Mouse (Mus musculus): Measurements from ENCODE around the gene Nol3. TPM values are rescaled to one million over a fixed set of nuclear protein-coding genes. Genes with fewer than 3 reads are reported as not detected.

Gene Nol3
- total and polyA plus RNA-seq, 2 experiments from 2014 or later = 2.0 to 6.5 TPM

- Histone ChIP-seq H3K27me3 (ENCODE audit: insufficient read depth, low read length) (no peaks in the 10 kb centered on the region), H3K4me2 (ENCODE audit: low read depth, low read length, poor library complexity, severe bottlenecking) (peak overlapping the region; percentile 47), H3K27ac (ENCODE audit: low read depth, low read length) (no peak overlapping the region), H3K4me1 (ENCODE audit: insufficient read depth, low read length) (peaks cover 9% of the 10 kb centered on the region; the same call in 1 of the 2 replicates), H3K4me3 (ENCODE audit: low read depth, low read length) (no peak overlapping the region), H3K9ac (replicated peaks; ENCODE audit: low read length, poor library complexity, severe bottlenecking) (peak overlapping the region; percentile 44; the same call in 1 of the 2 replicates), H3K36me3 (ENCODE audit: insufficient read depth, low read length) (peaks cover 48% of the 10 kb centered on the region), H3K9me3 (ENCODE audit: low read length) (no peaks in the 10 kb centered on the region)
- no peak for TF ChIP-seq CTCF (IDR thresholded peaks at IDR 0.05)
- WGBS = 59% methylated on average over 5 of the region's 5 CpGs
- DNase-seq (ENCODE audit: low spot score) = no peak
- peak; percentile 15; the same call in 1 of the 2 replicates for ATAC-seq (ENCODE audit: low FRiP score)
Observed at GRCm38 (mm10) chr8:105306146-105306691, 30.3 kb downstream of the Nol3 start.

DNA sequence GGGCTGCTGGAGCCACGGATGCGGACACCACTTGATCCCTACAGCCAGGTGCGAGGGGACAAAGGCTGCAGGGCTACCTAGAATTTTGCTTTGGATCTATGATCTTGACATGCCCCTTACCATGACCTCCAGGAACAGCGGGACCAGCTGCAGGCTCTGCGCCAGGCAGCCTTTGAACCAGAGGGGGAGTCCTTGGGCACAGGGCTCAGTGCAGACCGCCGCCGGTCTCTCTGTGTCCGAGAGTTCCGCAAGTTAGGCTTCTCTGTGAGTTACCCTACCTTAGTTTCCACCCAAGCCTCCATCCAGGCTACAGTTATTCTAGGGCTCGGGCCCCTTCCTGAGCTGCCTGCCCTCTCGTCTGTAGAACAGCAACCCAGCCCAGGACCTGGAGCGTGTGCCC, 31.7 kb downstream of the Nol3 start:
- DNase-seq (ENCODE audit: low spot score) (no peak), ATAC-seq (ENCODE audit: low FRiP score) (no peak)
- H3K4me1 ChIP-seq (ENCODE audit: insufficient read depth, low read length) = peaks cover 9% of the 10 kb centered on the region; the same call in 1 of the 2 replicates
- no peak overlapping the region for H3K4me2 ChIP-seq (ENCODE audit: low read depth, low read length, poor library complexity, severe bottlenecking)
- 92% methylated on average over 13 of the region's 13 CpGs for WGBS
- H3K9ac ChIP-seq (replicated peaks; ENCODE audit: low read length, poor library complexity, severe bottlenecking) = no peak overlapping the region
- peaks cover 46% of the 10 kb centered on the region for H3K36me3 ChIP-seq (ENCODE audit: insufficient read depth, low read length)
- TF ChIP-seq CTCF (IDR thresholded peaks at IDR 0.05) = no peak
- H3K27me3 ChIP-seq (ENCODE audit: insufficient read depth, low read length) = no peaks in the 10 kb centered on the region
- no peak overlapping the region for H3K4me3 ChIP-seq (ENCODE audit: low read depth, low read length)
- H3K9me3 ChIP-seq (ENCODE audit: low read length) = no peaks in the 10 kb centered on the region
- no peak overlapping the region for H3K27ac ChIP-seq (ENCODE audit: low read depth, low read length)

DNA sequence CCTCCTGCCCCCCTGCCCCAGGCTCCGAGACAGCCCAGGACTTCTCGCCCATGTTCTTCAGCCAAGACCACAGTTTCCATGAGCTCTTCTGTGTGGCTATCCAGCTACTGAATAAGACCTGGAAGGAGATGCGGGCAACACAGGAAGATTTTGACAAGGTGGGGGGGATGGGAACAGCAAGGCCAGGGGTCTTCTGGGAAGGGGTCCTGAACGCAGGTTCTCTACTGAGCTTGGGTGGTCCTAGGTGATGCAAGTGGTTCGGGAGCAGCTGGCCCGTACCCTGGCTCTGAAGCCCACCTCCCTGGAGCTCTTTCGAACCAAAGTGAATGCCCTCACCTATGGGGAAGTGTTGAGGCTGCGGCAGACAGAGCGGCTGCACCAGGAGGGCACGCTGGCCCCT, 32.5 kb downstream of the Nol3 start:
- no peak overlapping the region for H3K4me2 ChIP-seq (ENCODE audit: low read depth, low read length, poor library complexity, severe bottlenecking)
- no peak for TF ChIP-seq CTCF (IDR thresholded peaks at IDR 0.05)
- peaks cover 9% of the 10 kb centered on the region; the same call in 1 of the 2 replicates for H3K4me1 ChIP-seq (ENCODE audit: insufficient read depth, low read length)
- H3K9ac ChIP-seq (replicated peaks; ENCODE audit: low read length, poor library complexity, severe bottlenecking) = no peak overlapping the region
- no peak for ATAC-seq (ENCODE audit: low FRiP score)
- H3K27ac ChIP-seq (ENCODE audit: low read depth, low read length) = no peak overlapping the region
- no peak for DNase-seq (ENCODE audit: low spot score)
- H3K36me3 ChIP-seq (ENCODE audit: insufficient read depth, low read length) = peaks cover 49% of the 10 kb centered on the region
- H3K4me3 ChIP-seq (ENCODE audit: low read depth, low read length) = no peak overlapping the region
- WGBS = 94% methylated on average over 10 of the region's 10 CpGs
- H3K27me3 ChIP-seq (ENCODE audit: insufficient read depth, low read length) = no peaks in the 10 kb centered on the region
- H3K9me3 ChIP-seq (ENCODE audit: low read length) = no peaks in the 10 kb centered on the region

DNA sequence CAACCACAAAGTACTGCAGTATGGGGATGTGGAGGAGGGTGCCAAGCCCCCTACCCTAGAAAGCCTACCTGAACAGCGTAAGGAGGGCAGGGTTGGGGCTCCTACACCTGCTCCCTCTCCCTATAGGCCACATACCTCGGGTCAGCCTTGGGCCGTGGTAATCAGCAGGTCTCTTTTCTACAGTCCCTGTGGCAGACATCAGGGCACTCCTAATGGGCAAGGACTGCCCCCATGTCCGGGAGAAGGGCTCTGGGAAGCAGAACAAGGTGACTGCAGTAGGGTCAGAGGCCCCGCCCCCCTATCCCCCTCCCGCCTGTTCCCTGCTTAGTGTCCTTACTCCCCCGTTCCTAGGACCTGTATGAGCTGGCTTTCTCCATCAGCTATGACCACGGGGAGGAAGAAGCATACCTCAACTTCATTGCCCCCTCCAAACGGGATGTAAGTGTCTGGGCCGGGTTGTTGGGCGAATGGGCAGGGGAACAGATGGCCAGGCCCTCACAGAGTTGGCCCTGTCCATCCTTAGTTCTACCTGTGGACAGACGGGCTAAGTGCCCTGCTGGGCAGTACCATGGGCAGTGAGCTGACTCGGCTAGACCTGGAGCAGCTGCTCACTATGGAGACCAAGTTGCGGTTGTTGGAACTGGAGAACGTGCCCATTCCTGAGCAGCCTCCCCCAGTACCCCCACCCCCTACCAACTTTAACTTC, 33.4 kb downstream of the Nol3 start:
- no peaks in the 10 kb centered on the region for H3K27me3 ChIP-seq (ENCODE audit: insufficient read depth, low read length)
- no peak overlapping the region for H3K9ac ChIP-seq (replicated peaks; ENCODE audit: low read length, poor library complexity, severe bottlenecking)
- 84% methylated on average over 15 of the region's 15 CpGs for WGBS
- no peaks in the 10 kb centered on the region for H3K9me3 ChIP-seq (ENCODE audit: low read length)
- no peak overlapping the region for H3K27ac ChIP-seq (ENCODE audit: low read depth, low read length)
- H3K4me3 ChIP-seq (ENCODE audit: low read depth, low read length) = no peak overlapping the region
- DNase-seq (ENCODE audit: low spot score) = no peak
- H3K36me3 ChIP-seq (ENCODE audit: insufficient read depth, low read length) = peaks cover 51% of the 10 kb centered on the region
- no peak overlapping the region for H3K4me2 ChIP-seq (ENCODE audit: low read depth, low read length, poor library complexity, severe bottlenecking)
- ATAC-seq (ENCODE audit: low FRiP score) = no peak
- peaks cover 9% of the 10 kb centered on the region; the same call in 1 of the 2 replicates for H3K4me1 ChIP-seq (ENCODE audit: insufficient read depth, low read length)
- no peak for TF ChIP-seq CTCF (IDR thresholded peaks at IDR 0.05)

DNA sequence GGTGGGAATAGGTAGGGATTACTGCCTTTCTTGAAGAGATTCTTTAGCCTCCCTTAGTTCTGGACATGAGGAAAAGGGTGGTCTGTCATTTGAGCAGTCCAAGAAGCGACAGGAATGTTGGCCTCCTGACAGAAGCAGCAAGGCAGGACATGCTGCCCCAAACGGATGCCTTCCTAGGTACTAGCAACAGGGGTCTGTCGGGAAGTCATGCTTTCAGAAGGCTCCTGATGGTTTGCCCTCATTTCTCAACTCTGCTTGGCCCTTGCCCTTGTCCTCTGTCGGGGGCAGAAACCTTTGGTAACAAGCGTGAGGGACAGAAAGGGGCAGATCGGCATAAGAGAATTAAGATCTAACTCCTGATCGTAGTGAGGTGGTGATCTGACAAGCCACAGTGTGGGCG, 34.2 kb downstream of the Nol3 start:
- no peak for ATAC-seq (ENCODE audit: low FRiP score)
- no peaks in the 10 kb centered on the region for H3K27me3 ChIP-seq (ENCODE audit: insufficient read depth, low read length)

DNA sequence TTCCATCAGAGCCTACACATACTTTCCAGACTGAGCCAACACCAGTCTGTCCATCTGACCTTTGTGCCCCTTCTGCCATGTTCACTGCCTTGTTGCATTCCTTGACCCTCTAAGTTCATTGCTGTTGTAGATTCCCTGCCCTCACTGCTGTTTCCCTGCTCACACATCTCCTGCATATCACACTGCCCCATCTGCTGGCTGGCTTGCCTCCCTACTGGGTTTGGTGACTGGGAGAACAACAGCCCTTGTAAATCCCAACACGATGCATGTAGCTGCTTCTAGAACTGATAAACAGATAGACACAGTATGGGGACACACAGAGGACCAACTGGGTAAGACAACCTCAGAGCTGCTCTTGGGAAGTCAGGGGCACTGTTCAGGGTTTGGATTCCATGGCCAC, 35.8 kb downstream of the Nol3 start:
- Histone ChIP-seq H3K27ac (ENCODE audit: low read depth, low read length) (no peak overlapping the region), H3K27me3 (ENCODE audit: insufficient read depth, low read length) (no peaks in the 10 kb centered on the region), H3K4me3 (ENCODE audit: low read depth, low read length) (no peak overlapping the region), H3K9ac (replicated peaks; ENCODE audit: low read length, poor library complexity, severe bottlenecking) (no peak overlapping the region), H3K4me2 (ENCODE audit: low read depth, low read length, poor library complexity, severe bottlenecking) (no peak overlapping the region), H3K9me3 (ENCODE audit: low read length) (no peaks in the 10 kb centered on the region), H3K36me3 (ENCODE audit: insufficient read depth, low read length) (peaks cover 59% of the 10 kb centered on the region), H3K4me1 (ENCODE audit: insufficient read depth, low read length) (no peaks in the 10 kb centered on the region)
- WGBS = 79% methylated on average over 1 of the region's 1 CpGs
- DNase-seq (ENCODE audit: low spot score) (no peak), ATAC-seq (ENCODE audit: low FRiP score) (no peak)
- TF ChIP-seq CTCF (IDR thresholded peaks at IDR 0.05) = peak; percentile 37

More for the DNA sequence above, 34.2 kb downstream of the Nol3 start:
- no peaks in the 10 kb centered on the region for H3K9me3 ChIP-seq (ENCODE audit: low read length)
- H3K4me2 ChIP-seq (ENCODE audit: low read depth, low read length, poor library complexity, severe bottlenecking) = no peak overlapping the region
- no peak for DNase-seq (ENCODE audit: low spot score)
- H3K36me3 ChIP-seq (ENCODE audit: insufficient read depth, low read length) = peaks cover 51% of the 10 kb centered on the region
- TF ChIP-seq CTCF (IDR thresholded peaks at IDR 0.05) = no peak
- H3K4me1 ChIP-seq (ENCODE audit: insufficient read depth, low read length) = peaks cover 9% of the 10 kb centered on the region; the same call in 1 of the 2 replicates
- H3K4me3 ChIP-seq (ENCODE audit: low read depth, low read length) = no peak overlapping the region
- no peak overlapping the region for H3K27ac ChIP-seq (ENCODE audit: low read depth, low read length)
- no peak overlapping the region for H3K9ac ChIP-seq (replicated peaks; ENCODE audit: low read length, poor library complexity, severe bottlenecking)
- 82% methylated on average over 8 of the region's 8 CpGs for WGBS
